Mouse (Mus musculus): ENCODE data around the gene Gm20532.

The Gm20532 gene

DNA sequence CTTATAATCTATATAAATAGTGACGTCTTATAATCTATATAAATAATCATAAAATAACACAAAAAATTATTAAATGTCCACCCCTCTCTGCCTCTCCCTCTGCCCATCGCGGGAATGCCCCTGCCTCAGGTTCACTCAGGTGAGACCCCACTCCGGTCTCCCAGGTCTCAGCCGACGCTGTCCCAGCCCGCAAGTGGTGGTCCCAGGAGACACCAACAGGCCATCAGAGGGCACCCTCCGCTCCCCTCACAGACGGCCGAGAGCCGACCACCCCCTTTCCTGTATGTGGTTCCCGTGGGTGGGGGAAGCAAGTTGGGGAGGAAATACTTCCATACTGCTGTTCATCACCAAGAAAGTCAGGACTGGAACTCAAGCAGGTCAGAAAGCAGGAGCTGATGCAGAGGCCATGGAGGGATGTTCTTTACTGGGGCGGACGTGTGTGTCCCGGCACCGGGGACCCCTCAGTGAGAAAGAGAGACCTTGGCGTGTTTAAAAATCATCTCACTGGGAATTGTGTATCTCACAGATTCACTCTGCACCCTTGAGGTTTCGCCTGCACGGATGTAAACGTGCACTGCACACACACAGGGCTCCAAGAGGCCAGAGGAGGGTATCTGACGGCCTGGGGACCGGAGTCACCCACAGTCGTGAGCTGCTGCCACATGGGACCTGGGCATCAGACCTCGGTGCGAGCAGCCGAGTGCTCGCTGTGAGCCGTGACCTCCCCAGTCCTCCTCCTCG lies 75.5 kb downstream of the Gm20532 start:
- DNase-seq: no peak

DNA sequence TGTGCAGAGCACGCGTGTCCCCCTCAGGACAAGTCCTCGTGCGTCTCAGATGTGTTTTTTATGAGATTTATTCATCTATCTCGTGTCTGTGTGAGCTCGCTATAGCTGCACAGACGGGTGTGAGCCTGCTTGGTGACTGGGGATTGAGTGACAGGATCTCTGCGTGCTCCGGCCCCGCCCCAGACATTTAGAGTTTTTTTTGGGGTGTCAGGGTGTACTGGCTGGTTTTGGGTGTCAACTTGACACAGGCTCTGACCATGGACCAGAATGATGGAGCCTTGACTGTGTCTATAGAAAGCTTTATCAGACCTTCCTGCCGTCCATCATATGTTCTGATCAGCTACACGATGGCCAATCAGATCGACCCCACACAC lies 76.1 kb downstream of the Gm20532 start:
- no peak for DNase-seq

DNA sequence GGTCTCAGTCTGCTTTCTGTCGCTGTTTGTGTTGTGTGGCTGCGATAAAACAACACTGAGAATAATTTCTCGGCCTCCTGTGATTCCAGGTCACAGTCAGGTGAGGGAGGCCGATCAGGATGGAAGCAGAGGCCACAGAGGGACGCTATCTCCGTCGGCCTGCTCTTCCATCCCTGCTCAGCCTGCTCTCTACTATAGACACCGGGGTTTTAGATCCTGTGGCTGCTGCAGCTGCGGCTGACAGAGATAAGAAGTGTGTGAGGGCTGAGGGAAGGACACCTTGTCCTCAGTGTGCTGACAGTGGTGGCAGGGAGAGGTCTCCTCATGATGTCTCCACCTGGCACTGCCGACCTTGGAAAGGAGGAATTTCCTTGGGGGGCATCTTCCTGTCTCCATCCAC lies 76.7 kb downstream of the Gm20532 start:
- DNase-seq: no peak

DNA sequence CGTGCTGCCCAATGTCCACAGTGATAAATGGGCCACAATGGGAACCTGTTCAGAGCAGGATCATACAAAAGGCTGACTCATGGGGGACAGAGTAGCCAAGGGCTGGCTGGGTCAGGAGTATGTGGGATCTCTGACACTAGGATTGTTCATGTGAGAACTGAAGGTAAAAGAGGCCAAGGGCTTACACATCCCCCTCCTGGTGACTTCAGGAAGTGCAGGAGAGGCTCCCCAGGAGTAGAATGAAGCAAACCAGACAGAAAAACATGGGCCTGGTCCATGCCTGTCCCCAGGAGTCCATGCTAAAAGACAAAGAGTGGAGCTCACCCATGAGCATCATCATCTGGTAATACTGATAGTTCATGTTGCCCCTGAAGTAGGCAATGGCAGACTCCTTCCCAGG lies 77.1 kb downstream of the Gm20532 start:
- DNase-seq: peak; percentile 66 to 72

DNA sequence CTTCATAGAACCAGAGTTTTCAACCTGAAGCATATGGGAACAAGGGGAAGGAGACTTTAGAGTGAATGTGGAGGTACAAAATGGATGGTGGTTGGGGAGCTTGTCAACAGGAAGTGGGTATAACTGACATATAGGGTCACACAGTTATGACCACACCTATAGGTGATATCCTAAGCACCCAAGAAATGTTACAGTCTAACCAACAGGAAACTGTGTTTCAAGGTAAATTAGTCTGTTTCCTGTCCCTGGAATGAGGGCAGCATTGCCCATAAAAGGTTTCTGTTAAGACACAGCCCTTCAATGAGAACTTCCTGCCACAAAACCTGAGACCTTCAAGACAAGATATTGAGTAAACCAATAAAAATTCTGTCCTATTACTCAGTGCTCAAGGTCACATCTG lies 82.3 kb downstream of the Gm20532 start:
- DNase-seq: no peak

DNA sequence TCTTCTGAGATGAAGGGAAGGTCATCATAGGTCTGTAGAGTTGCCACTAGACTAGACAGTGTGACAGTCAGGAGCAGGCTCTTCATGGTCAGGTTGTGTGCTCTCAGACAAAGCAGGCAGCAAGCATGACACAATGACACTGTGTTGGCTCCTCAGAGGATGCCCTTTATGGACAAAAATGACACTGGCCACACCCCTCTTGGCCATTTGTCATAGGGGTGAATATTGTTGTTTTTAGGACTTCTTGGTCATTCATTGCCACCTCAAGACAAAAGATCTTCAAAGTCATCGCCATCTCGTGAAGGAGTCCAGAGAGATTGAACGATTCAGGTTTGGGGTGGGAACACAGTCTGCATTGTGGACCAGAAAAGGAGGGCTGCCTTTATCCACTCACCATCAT lies 84.7 kb downstream of the Gm20532 start, which contains the start of gene Lcn4:
Lcn4 (minus strand) TSS at position 101 of the 400 bp plus-strand sequence.
- no peak for DNase-seq
